Mouse (Mus musculus): ENCODE data around the gene 1700067P10Rik. TPM values are rescaled to one million over a fixed set of nuclear protein-coding genes. Genes with fewer than 3 reads are reported as not detected.

The 1700067P10Rik gene
- polyA plus RNA-seq, 1 experiment from 2014 or later, result not detected

GRCm38 (mm10) chr17:48067083-48067614, 22.0 kb upstream of the 1700067P10Rik start:
- Histone ChIP-seq H3K9me3 (replicated peaks) (no peaks in the 10 kb centered on the region), H3K4me3 (no peak overlapping the region), H3K4me1 (peaks cover 33% of the 10 kb centered on the region), H3K27me3 (ENCODE audit: low read depth, poor library complexity, severe bottlenecking) (peaks cover 36% of the 10 kb centered on the region; the same call in 1 of the 2 replicates), H3K27ac (no peak overlapping the region), H3K36me3 (no peaks in the 10 kb centered on the region)
- no peak for DNase-seq (ENCODE audit: low spot score)
- WGBS, result 80% methylated on average over 10 of the region's 10 CpGs

GRCm38 (mm10) chr17:48067729-48068128, 21.4 kb upstream of the 1700067P10Rik start:
- no peak overlapping the region for H3K4me3 ChIP-seq
- H3K36me3 ChIP-seq, result no peaks in the 10 kb centered on the region
- H3K9me3 ChIP-seq (replicated peaks), result no peaks in the 10 kb centered on the region
- no peak for DNase-seq (ENCODE audit: low spot score)
- no peak overlapping the region for H3K27ac ChIP-seq
- 23% methylated on average over 5 of the region's 5 CpGs for WGBS
- H3K4me1 ChIP-seq, result peaks cover 33% of the 10 kb centered on the region
- H3K27me3 ChIP-seq (ENCODE audit: low read depth, poor library complexity, severe bottlenecking), result peaks cover 32% of the 10 kb centered on the region; the same call in 1 of the 2 replicates

- WGBS, result 56% methylated on average over 3 of the region's 3 CpGs
- Histone ChIP-seq H3K36me3 (no peaks in the 10 kb centered on the region), H3K4me3 (no peak overlapping the region), H3K4me1 (no peaks in the 10 kb centered on the region), H3K9me3 (replicated peaks) (no peaks in the 10 kb centered on the region), H3K27me3 (ENCODE audit: low read depth, poor library complexity, severe bottlenecking) (0 out of 2 replicates have a peak, but pooled peaks cover 3% of the 10 kb centered on the region), H3K27ac (no peak overlapping the region)
- DNase-seq (ENCODE audit: low spot score), result no peak
Observed at GRCm38 (mm10) chr17:48080626-48081025, 8.5 kb upstream of the 1700067P10Rik start.

GRCm38 (mm10) chr17:48089446-48089845, 327 bp downstream of the 1700067P10Rik start:
- Histone ChIP-seq H3K27ac (no peak overlapping the region), H3K36me3 (no peaks in the 10 kb centered on the region), H3K4me3 (no peak overlapping the region), H3K27me3 (ENCODE audit: low read depth, poor library complexity, severe bottlenecking) (peaks cover 12% of the 10 kb centered on the region), H3K4me1 (peaks cover 1% of the 10 kb centered on the region), H3K9me3 (replicated peaks) (0 out of 2 replicates have a peak, but pooled peaks cover 2% of the 10 kb centered on the region)
- 75% methylated on average over 2 of the region's 2 CpGs for WGBS
- DNase-seq (ENCODE audit: low spot score), result no peak

GRCm38 (mm10) chr17:48090305-48090704, 1.2 kb downstream of the 1700067P10Rik start:
- WGBS, result 80% methylated on average over 12 of the region's 12 CpGs
- no peak for DNase-seq (ENCODE audit: low spot score)
- H3K9me3 ChIP-seq (replicated peaks), result 0 out of 2 replicates have a peak, but pooled peaks cover 2% of the 10 kb centered on the region
- no peaks in the 10 kb centered on the region for H3K36me3 ChIP-seq
- no peak overlapping the region for H3K4me3 ChIP-seq
- H3K4me1 ChIP-seq, result peaks cover 10% of the 10 kb centered on the region
- peaks cover 21% of the 10 kb centered on the region for H3K27me3 ChIP-seq (ENCODE audit: low read depth, poor library complexity, severe bottlenecking)
- H3K27ac ChIP-seq, result no peak overlapping the region

- H3K4me1 ChIP-seq, result peaks cover 40% of the 10 kb centered on the region
- H3K4me3 ChIP-seq, result no peak overlapping the region
- no peak for DNase-seq (ENCODE audit: low spot score)
- H3K27me3 ChIP-seq (ENCODE audit: low read depth, poor library complexity, severe bottlenecking), result peaks cover 51% of the 10 kb centered on the region
- H3K9me3 ChIP-seq (replicated peaks), result 0 out of 2 replicates have a peak, but pooled peaks cover 2% of the 10 kb centered on the region
- 80% methylated on average over 5 of the region's 5 CpGs for WGBS
- no peak overlapping the region for H3K27ac ChIP-seq
- H3K36me3 ChIP-seq, result no peaks in the 10 kb centered on the region
Observed at GRCm38 (mm10) chr17:48093286-48093817, 4.2 kb downstream of the 1700067P10Rik start.

- H3K27ac ChIP-seq, result peak overlapping the region; percentile 42; the same call in 1 of the 2 replicates
- H3K4me3 ChIP-seq, result peak overlapping the region; percentile 48; the same call in 1 of the 2 replicates
Observed at GRCm38 (mm10) chr17:48094820-48095680, 5.9 kb downstream of the 1700067P10Rik start.

GRCm38 (mm10) chr17:48095718-48096121, 6.6 kb downstream of the 1700067P10Rik start:
- WGBS, result 1% methylated on average over 26 of the region's 26 CpGs
- 0 out of 2 replicates have a peak, but pooled peaks cover 2% of the 10 kb centered on the region for H3K9me3 ChIP-seq (replicated peaks)
- H3K27ac ChIP-seq, result peak overlapping the region; percentile 67
- H3K27me3 ChIP-seq (ENCODE audit: low read depth, poor library complexity, severe bottlenecking), result peaks cover 71% of the 10 kb centered on the region
- no peaks in the 10 kb centered on the region for H3K36me3 ChIP-seq
- H3K4me1 ChIP-seq, result peaks cover 63% of the 10 kb centered on the region
- H3K4me3 ChIP-seq, result peak overlapping the region; percentile 48
- peak; percentile 66 for DNase-seq (ENCODE audit: low spot score)

More at GRCm38 (mm10) chr17:48094820-48095680, 5.9 kb downstream of the 1700067P10Rik start:
- Histone ChIP-seq H3K4me1 (peaks cover 57% of the 10 kb centered on the region), H3K27me3 (ENCODE audit: low read depth, poor library complexity, severe bottlenecking) (peaks cover 68% of the 10 kb centered on the region), H3K9me3 (replicated peaks) (0 out of 2 replicates have a peak, but pooled peaks cover 2% of the 10 kb centered on the region), H3K36me3 (no peaks in the 10 kb centered on the region)
- WGBS, result 4% methylated on average over 20 of the region's 20 CpGs
- DNase-seq (ENCODE audit: low spot score), result peak; percentile 44

GRCm38 (mm10) chr17:48096321-48096720, 7.2 kb downstream of the 1700067P10Rik start:
- Histone ChIP-seq H3K4me3 (peak overlapping the region; percentile 48), H3K4me1 (peaks cover 67% of the 10 kb centered on the region), H3K9me3 (replicated peaks) (0 out of 2 replicates have a peak, but pooled peaks cover 2% of the 10 kb centered on the region), H3K27me3 (ENCODE audit: low read depth, poor library complexity, severe bottlenecking) (peaks cover 71% of the 10 kb centered on the region), H3K27ac (peak overlapping the region; percentile 83), H3K36me3 (no peaks in the 10 kb centered on the region)
- peak; percentile 63 for DNase-seq (ENCODE audit: low spot score)
- 5% methylated on average over 17 of the region's 17 CpGs for WGBS

- Histone ChIP-seq H3K4me3 (peak overlapping the region; percentile 48), H3K9me3 (replicated peaks) (0 out of 2 replicates have a peak, but pooled peaks cover 2% of the 10 kb centered on the region), H3K4me1 (peaks cover 67% of the 10 kb centered on the region), H3K27ac (peak overlapping the region; percentile 83), H3K36me3 (no peaks in the 10 kb centered on the region), H3K27me3 (ENCODE audit: low read depth, poor library complexity, severe bottlenecking) (peaks cover 71% of the 10 kb centered on the region)
- under 1% methylated on average over 38 of the region's 41 CpGs for WGBS
- peak; percentile 77 for DNase-seq (ENCODE audit: low spot score)
Observed at GRCm38 (mm10) chr17:48097011-48097742, 8.1 kb downstream of the 1700067P10Rik start.

GRCm38 (mm10) chr17:48097743-48098527, 8.8 kb downstream of the 1700067P10Rik start:
- peaks cover 67% of the 10 kb centered on the region for H3K4me1 ChIP-seq
- H3K9me3 ChIP-seq (replicated peaks), result 0 out of 2 replicates have a peak, but pooled peaks cover 2% of the 10 kb centered on the region
- H3K27me3 ChIP-seq (ENCODE audit: low read depth, poor library complexity, severe bottlenecking), result peaks cover 71% of the 10 kb centered on the region
- H3K36me3 ChIP-seq, result no peaks in the 10 kb centered on the region
- DNase-seq (ENCODE audit: low spot score), result peak; percentile 80
- WGBS, result under 1% methylated on average over 43 of the region's 43 CpGs
- H3K4me3 ChIP-seq, result peak overlapping the region; percentile 48
- peak overlapping the region; percentile 83 for H3K27ac ChIP-seq
